Mouse (Mus musculus) adrenal gland (tissue): ENCODE data around the gene Tnp2.
"Not testable (repeated sequence)": the region's sequence is repeated elsewhere in the genome, so short reads cannot be mapped to it uniquely, and the experiment has no call there.

Source experiments
- intact Hi-C: fragments of 180-260 bp; cut with DNase I; formaldehyde crosslinking; loops from one replicate; pipeline ENCODE4 v1.15.1; 2025
- long read RNA-seq, 2 experiments: library from polyadenylated mRNA; unstranded; transcript quantifications; one replicate each; pipeline ENCODE4 v2.0.0; 2020; ENCODE audit warnings: borderline replicate concordance in 1 of 2; ENCODE audit not compliant: insufficient replicate concordance in 1 of 2

The Tnp2 gene
- long read RNA-seq, experiment 1: 0 reads
- long read RNA-seq, experiment 2: 0 reads

GRCm38 (mm10) chr16:10788271-10788670, at the start of gene Tnp2:
TSS of gene Tnp2 (minus strand) at chr16:10788660.
- intact Hi-C loops: loop anchor here (5.0 to 10.0 kb wide), 3 partner anchors 57 to 146 kb away; no protein-coding TSS in a partner anchor

GRCm38 (mm10) chr16:10837903-10838302, 49.4 kb upstream of the Tnp2 start:
- intact Hi-C loops: no loop called here

GRCm38 (mm10) chr16:10837250-10837649, 48.8 kb upstream of the Tnp2 start:
- intact Hi-C loops: no loop called here

- intact Hi-C loops: no loop called here
These were observed 47.9 kb upstream of the Tnp2 start for GRCm38 (mm10) chr16:10836388-10836787.

- intact Hi-C loops: no loop called here
These were observed 46.6 kb upstream of the Tnp2 start, which contains the start of gene Rmi2 for GRCm38 (mm10) chr16:10834911-10835587. TSS of gene Rmi2 (plus strand) at chr16:10835059.

- intact Hi-C loops: no loop called here
These were observed 46.1 kb upstream of the Tnp2 start for GRCm38 (mm10) chr16:10834542-10834910.

- intact Hi-C loops: no loop called here
These were observed 40.0 kb upstream of the Tnp2 start for GRCm38 (mm10) chr16:10828461-10828805.

GRCm38 (mm10) chr16:10827766-10828460, 39.5 kb upstream of the Tnp2 start:
- intact Hi-C loops: no loop called here

GRCm38 (mm10) chr16:10827269-10827668, 38.8 kb upstream of the Tnp2 start:
- intact Hi-C loops: no loop called here

GRCm38 (mm10) chr16:10825840-10826239, 37.4 kb upstream of the Tnp2 start:
- intact Hi-C loops: no loop called here

- intact Hi-C loops: no loop called here
These were observed 36.1 kb upstream of the Tnp2 start for GRCm38 (mm10) chr16:10824536-10824935.

GRCm38 (mm10) chr16:10821387-10821786, 32.9 kb upstream of the Tnp2 start:
- intact Hi-C loops: no loop called here

- intact Hi-C loops: no loop called here
These were observed 31.5 kb upstream of the Tnp2 start for GRCm38 (mm10) chr16:10819966-10820365.

- intact Hi-C loops: no loop called here
These were observed 30.2 kb upstream of the Tnp2 start for GRCm38 (mm10) chr16:10818579-10819135.

- intact Hi-C loops: no loop called here
These were observed 26.4 kb upstream of the Tnp2 start for GRCm38 (mm10) chr16:10814864-10815263.

- intact Hi-C loops: no loop called here
These were observed 25.3 kb upstream of the Tnp2 start for GRCm38 (mm10) chr16:10813726-10814125.

- intact Hi-C loops: no loop called here
These were observed 24.5 kb upstream of the Tnp2 start, which contains the start of gene Gm11172 for GRCm38 (mm10) chr16:10812865-10813371. TSS of gene Gm11172 (plus strand) at chr16:10812915.

GRCm38 (mm10) chr16:10810376-10810775, 21.9 kb upstream of the Tnp2 start:
- intact Hi-C loops: no loop called here

- intact Hi-C loops: no loop called here
These were observed 17.5 kb upstream of the Tnp2 start, which contains the start of gene Prm1 for GRCm38 (mm10) chr16:10805789-10806527. TSS of gene Prm1 (minus strand) at chr16:10805839.

- intact Hi-C loops: not testable (repeated sequence)
These were observed 14.0 kb upstream of the Tnp2 start for GRCm38 (mm10) chr16:10802420-10802819.

GRCm38 (mm10) chr16:10796034-10796433, 7.6 kb upstream of the Tnp2 start, which contains the start of gene Prm2:
TSS of gene Prm2 (minus strand) at chr16:10796134.
- intact Hi-C loops: no loop called here
